Mouse (Mus musculus): ENCODE data around the gene Mettl27. TPM values are rescaled to one million over a fixed set of nuclear protein-coding genes. Genes with fewer than 3 reads are reported as not detected.
"Not testable (repeated sequence)": the region's sequence is repeated elsewhere in the genome, so short reads cannot be mapped to it uniquely, and the experiment has no call there.

Gene Mettl27
- polyA plus RNA-seq, 1 experiment from 2014 or later = 11.1 TPM

DNA sequence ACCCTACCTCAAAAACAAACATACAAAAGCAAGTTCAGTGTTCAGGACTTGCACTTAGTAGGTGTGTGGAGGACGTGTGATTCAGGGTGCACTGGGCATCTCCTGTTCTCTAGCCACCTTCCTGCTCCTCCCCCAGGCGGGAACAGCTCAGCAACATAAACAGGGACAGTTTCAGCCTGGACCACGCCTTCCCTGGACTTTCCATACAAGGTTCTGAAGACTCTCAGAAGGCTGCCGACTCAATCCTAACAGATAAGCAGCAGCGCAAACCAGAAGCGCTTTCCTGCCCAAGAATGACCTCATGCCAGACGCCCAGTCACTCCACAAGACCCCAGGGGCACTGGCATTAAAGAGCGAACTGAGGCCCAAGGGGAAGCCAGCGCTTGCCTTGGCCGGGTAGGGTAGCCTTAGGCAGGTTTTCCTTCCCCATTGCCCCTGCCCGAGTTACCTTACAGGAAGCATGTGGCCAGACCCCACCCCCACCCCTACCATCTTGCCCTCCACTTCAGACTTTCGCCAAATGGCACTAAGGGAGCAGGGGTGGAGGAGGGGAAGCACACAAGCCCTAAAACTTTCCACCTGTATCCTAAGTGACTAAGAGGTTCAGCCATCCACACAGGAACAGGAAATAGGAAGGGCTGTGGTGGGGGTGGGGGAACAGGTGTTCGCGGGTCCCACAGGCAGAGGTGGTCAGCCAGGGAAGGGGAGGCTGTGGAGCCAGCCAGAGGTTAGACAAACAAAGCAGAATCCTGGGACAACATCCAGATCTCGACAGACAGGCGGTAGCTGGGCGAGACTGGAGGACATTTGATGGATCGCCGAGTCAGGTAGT is 19.1 kb downstream of the Mettl27 start:
- H3K9ac ChIP-seq (ENCODE audit: low read depth, low read length) = peak overlapping the region; percentile 29; the same call in 1 of the 2 replicates
- no peaks in the 10 kb centered on the region for H3K9me3 ChIP-seq (replicated peaks; ENCODE audit: control insufficient read depth, low read length)
- WGBS (ENCODE audit: insufficient replicate concordance) = 7% methylated on average over 19 of the region's 19 CpGs
- H3K27ac ChIP-seq (ENCODE audit: low read depth, low read length) = peak overlapping the region; percentile 38; the same call in 1 of the 2 replicates
- 0 out of 2 replicates have a peak overlapping the region, but pooled peaks have one; percentile 19 for H3K4me3 ChIP-seq (ENCODE audit: low read depth, low read length)
- peak; percentile 55 for ATAC-seq (replicated peaks; ENCODE audit: insufficient number of reproducible peaks, low FRiP score, low TSS enrichment)
- H3K27me3 ChIP-seq (ENCODE audit: control insufficient read depth, insufficient read depth, low read length) = peaks cover 9% of the 10 kb centered on the region
- H3K36me3 ChIP-seq (ENCODE audit: control insufficient read depth, insufficient read depth, low read length) = no peaks in the 10 kb centered on the region
- H3K4me2 ChIP-seq = peak overlapping the region; percentile 56
- peaks cover 20% of the 10 kb centered on the region for H3K4me1 ChIP-seq (ENCODE audit: control insufficient read depth, insufficient read depth, low read length)

DNA sequence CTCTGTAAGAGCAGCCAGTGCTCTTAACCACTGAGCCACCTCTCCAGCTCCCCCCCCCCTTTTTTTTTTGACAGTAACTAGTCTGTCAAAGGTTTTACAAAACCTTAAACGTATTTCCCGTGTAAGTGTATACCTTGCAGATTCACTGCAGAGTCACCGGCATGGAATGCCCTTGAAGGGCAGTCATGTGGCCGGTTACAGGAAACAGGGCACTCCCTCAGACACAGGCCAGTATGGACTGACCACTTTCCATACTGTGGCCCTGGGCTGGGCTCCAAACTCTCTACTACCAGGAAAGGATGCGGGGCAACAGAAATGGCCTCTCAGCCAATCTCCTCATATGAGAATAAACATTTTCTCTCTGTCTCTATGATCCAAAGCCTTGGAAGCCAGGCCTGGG is 23.3 kb downstream of the Mettl27 start:
- no peak overlapping the region for H3K4me2 ChIP-seq
- H3K9ac ChIP-seq (ENCODE audit: low read depth, low read length) = no peak overlapping the region
- WGBS (ENCODE audit: insufficient replicate concordance) = 58% methylated on average over 5 of the region's 5 CpGs
- no peak overlapping the region for H3K4me3 ChIP-seq (ENCODE audit: low read depth, low read length)
- H3K36me3 ChIP-seq (ENCODE audit: control insufficient read depth, insufficient read depth, low read length) = no peaks in the 10 kb centered on the region
- H3K4me1 ChIP-seq (ENCODE audit: control insufficient read depth, insufficient read depth, low read length) = peaks cover 12% of the 10 kb centered on the region
- no peaks in the 10 kb centered on the region for H3K9me3 ChIP-seq (replicated peaks; ENCODE audit: control insufficient read depth, low read length)
- H3K27ac ChIP-seq (ENCODE audit: low read depth, low read length) = no peak overlapping the region
- ATAC-seq (replicated peaks; ENCODE audit: insufficient number of reproducible peaks, low FRiP score, low TSS enrichment) = no peak
- H3K27me3 ChIP-seq (ENCODE audit: control insufficient read depth, insufficient read depth, low read length) = no peaks in the 10 kb centered on the region

GRCm38 (mm10) chr5:134959114-134959513 is 26.9 kb downstream of the Mettl27 start:
- Histone ChIP-seq H3K9ac (ENCODE audit: low read depth, low read length) (no peak overlapping the region), H3K4me2 (no peak overlapping the region), H3K4me3 (ENCODE audit: low read depth, low read length) (no peak overlapping the region), H3K4me1 (ENCODE audit: control insufficient read depth, insufficient read depth, low read length) (no peaks in the 10 kb centered on the region), H3K27me3 (ENCODE audit: control insufficient read depth, insufficient read depth, low read length) (no peaks in the 10 kb centered on the region), H3K27ac (ENCODE audit: low read depth, low read length) (no peak overlapping the region), H3K9me3 (replicated peaks; ENCODE audit: control insufficient read depth, low read length) (no peaks in the 10 kb centered on the region), H3K36me3 (ENCODE audit: control insufficient read depth, insufficient read depth, low read length) (no peaks in the 10 kb centered on the region)
- 69% methylated on average over 7 of the region's 7 CpGs for WGBS (ENCODE audit: insufficient replicate concordance)
- ATAC-seq (replicated peaks; ENCODE audit: insufficient number of reproducible peaks, low FRiP score, low TSS enrichment) = no peak

GRCm38 (mm10) chr5:134960430-134960829 is 28.3 kb downstream of the Mettl27 start:
- no peaks in the 10 kb centered on the region for H3K9me3 ChIP-seq (replicated peaks; ENCODE audit: control insufficient read depth, low read length)
- H3K4me3 ChIP-seq (ENCODE audit: low read depth, low read length) = no peak overlapping the region
- no peaks in the 10 kb centered on the region for H3K36me3 ChIP-seq (ENCODE audit: control insufficient read depth, insufficient read depth, low read length)
- H3K27ac ChIP-seq (ENCODE audit: low read depth, low read length) = no peak overlapping the region
- no peaks in the 10 kb centered on the region for H3K4me1 ChIP-seq (ENCODE audit: control insufficient read depth, insufficient read depth, low read length)
- H3K9ac ChIP-seq (ENCODE audit: low read depth, low read length) = no peak overlapping the region
- no peak overlapping the region for H3K4me2 ChIP-seq
- no peaks in the 10 kb centered on the region for H3K27me3 ChIP-seq (ENCODE audit: control insufficient read depth, insufficient read depth, low read length)
- ATAC-seq (replicated peaks; ENCODE audit: insufficient number of reproducible peaks, low FRiP score, low TSS enrichment) = no peak
- WGBS (ENCODE audit: insufficient replicate concordance) = 74% methylated on average over 2 of the region's 2 CpGs

- Histone ChIP-seq H3K4me2 (no peak overlapping the region), H3K4me3 (ENCODE audit: low read depth, low read length) (no peak overlapping the region), H3K36me3 (ENCODE audit: control insufficient read depth, insufficient read depth, low read length) (no peaks in the 10 kb centered on the region), H3K27me3 (ENCODE audit: control insufficient read depth, insufficient read depth, low read length) (no peaks in the 10 kb centered on the region), H3K27ac (ENCODE audit: low read depth, low read length) (no peak overlapping the region), H3K4me1 (ENCODE audit: control insufficient read depth, insufficient read depth, low read length) (no peaks in the 10 kb centered on the region), H3K9me3 (replicated peaks; ENCODE audit: control insufficient read depth, low read length) (no peaks in the 10 kb centered on the region), H3K9ac (ENCODE audit: low read depth, low read length) (no peak overlapping the region)
- no peak for ATAC-seq (replicated peaks; ENCODE audit: insufficient number of reproducible peaks, low FRiP score, low TSS enrichment)
- WGBS (ENCODE audit: insufficient replicate concordance) = 97% methylated on average over 2 of the region's 2 CpGs
These were observed 29.4 kb downstream of the Mettl27 start for GRCm38 (mm10) chr5:134961519-134961918.

DNA sequence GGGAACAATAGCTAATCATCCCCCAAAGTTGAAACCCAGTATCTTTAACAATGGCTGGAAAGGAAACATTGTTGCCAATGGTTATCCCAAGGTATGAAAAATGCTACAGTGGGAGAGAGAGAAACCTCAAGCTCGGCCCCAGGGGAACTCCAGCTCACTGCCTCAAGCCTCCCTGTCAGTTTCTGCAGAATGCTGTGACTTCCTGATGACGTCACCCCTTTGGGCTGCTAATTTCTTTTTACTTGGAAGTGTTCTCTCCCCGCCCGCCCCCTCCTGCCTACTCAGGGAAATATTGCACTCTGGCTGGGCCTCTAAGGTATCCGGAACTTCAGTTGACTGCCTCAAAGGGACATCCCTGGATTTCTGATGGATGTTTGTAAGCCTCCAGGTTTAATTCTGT is 31.4 kb downstream of the Mettl27 start:
- Histone ChIP-seq H3K9ac (ENCODE audit: low read depth, low read length) (no peak overlapping the region), H3K36me3 (ENCODE audit: control insufficient read depth, insufficient read depth, low read length) (no peaks in the 10 kb centered on the region), H3K4me1 (ENCODE audit: control insufficient read depth, insufficient read depth, low read length) (no peaks in the 10 kb centered on the region), H3K4me2 (no peak overlapping the region), H3K9me3 (replicated peaks; ENCODE audit: control insufficient read depth, low read length) (no peaks in the 10 kb centered on the region), H3K4me3 (ENCODE audit: low read depth, low read length) (no peak overlapping the region), H3K27me3 (ENCODE audit: control insufficient read depth, insufficient read depth, low read length) (peaks cover 4% of the 10 kb centered on the region; the same call in 1 of the 2 replicates), H3K27ac (ENCODE audit: low read depth, low read length) (no peak overlapping the region)
- no peak for ATAC-seq (replicated peaks; ENCODE audit: insufficient number of reproducible peaks, low FRiP score, low TSS enrichment)
- 20% methylated on average over 5 of the region's 5 CpGs for WGBS (ENCODE audit: insufficient replicate concordance)

DNA sequence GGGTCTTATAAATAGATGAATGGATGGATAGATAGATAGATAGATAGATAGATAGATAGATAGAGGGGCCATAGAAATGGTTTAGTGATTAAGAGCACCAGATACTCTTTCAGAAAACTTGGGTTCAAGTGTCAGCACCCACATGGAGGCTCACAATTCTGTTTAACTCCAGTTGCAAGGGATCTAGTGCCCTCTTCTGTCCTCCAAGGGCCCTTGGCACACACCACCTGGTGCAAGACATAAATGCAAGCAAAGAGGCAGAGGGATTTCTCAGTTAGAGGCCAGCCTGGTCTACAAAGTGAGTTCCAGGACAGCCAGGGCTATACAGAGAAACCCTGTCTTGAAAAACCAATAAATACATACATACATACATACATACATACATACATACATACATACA is 32.5 kb downstream of the Mettl27 start:
- H3K27me3 ChIP-seq (ENCODE audit: control insufficient read depth, insufficient read depth, low read length); H3K4me2 ChIP-seq; H3K36me3 ChIP-seq (ENCODE audit: control insufficient read depth, insufficient read depth, low read length); H3K4me3 ChIP-seq (ENCODE audit: low read depth, low read length); H3K9ac ChIP-seq (ENCODE audit: low read depth, low read length); H3K9me3 ChIP-seq (replicated peaks; ENCODE audit: control insufficient read depth, low read length); H3K4me1 ChIP-seq (ENCODE audit: control insufficient read depth, insufficient read depth, low read length); H3K27ac ChIP-seq (ENCODE audit: low read depth, low read length); ATAC-seq (replicated peaks; ENCODE audit: insufficient number of reproducible peaks, low FRiP score, low TSS enrichment): not testable (repeated sequence)

DNA sequence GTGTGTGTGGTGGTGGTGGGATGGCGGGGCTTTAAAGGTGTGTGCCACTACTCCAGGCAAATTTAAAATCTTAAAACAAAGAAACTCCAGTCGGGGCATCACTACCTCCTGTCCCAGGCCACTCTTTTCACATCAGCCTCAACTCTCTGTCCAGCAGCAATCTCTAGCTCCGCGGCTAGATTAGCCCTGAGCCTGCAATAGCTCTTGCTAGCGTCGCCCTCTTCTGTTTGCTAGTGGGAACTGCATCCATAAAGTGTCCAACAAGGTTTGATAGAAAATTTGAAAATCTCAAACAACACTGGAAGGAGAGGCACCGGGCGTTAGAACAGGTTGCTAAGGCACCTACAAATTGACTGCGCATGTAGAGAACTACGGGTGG is 33.3 kb downstream of the Mettl27 start:
- no peaks in the 10 kb centered on the region for H3K9me3 ChIP-seq (replicated peaks; ENCODE audit: control insufficient read depth, low read length)
- ATAC-seq (replicated peaks; ENCODE audit: insufficient number of reproducible peaks, low FRiP score, low TSS enrichment) = no peak
- 4% methylated on average over 10 of the region's 10 CpGs for WGBS (ENCODE audit: insufficient replicate concordance)
- H3K36me3 ChIP-seq (ENCODE audit: control insufficient read depth, insufficient read depth, low read length) = no peaks in the 10 kb centered on the region
- H3K9ac ChIP-seq (ENCODE audit: low read depth, low read length) = no peak overlapping the region
- H3K27me3 ChIP-seq (ENCODE audit: control insufficient read depth, insufficient read depth, low read length) = peaks cover 4% of the 10 kb centered on the region; the same call in 1 of the 2 replicates
- no peak overlapping the region for H3K27ac ChIP-seq (ENCODE audit: low read depth, low read length)
- peak overlapping the region; percentile 20; the same call in 1 of the 2 replicates for H3K4me3 ChIP-seq (ENCODE audit: low read depth, low read length)
- peak overlapping the region; percentile 57 for H3K4me2 ChIP-seq
- no peaks in the 10 kb centered on the region for H3K4me1 ChIP-seq (ENCODE audit: control insufficient read depth, insufficient read depth, low read length)
